In genomic region chr10:25539146-25539770, GRCm38 (mm10) we compare ENCODE assay signal across 10 mouse cellular contexts. TPM values are rescaled to one million over a fixed set of nuclear protein-coding genes. Genes with fewer than 3 reads are reported as not detected.
DNase-seq lines count a peak whose midpoint lies in the region; ATAC-seq lines count a peak whose summit lies in the region.
"Had no signal": no experiment of that assay in that cellular context is flagged by ENCODE, and none has a peak within 500 bp of the region (broad histone marks: within the 10 kb centered on the region; RNA-seq: fewer than 3 reads in every experiment).

No protein-coding gene starts in this region.

- no peaks in the 10 kb centered on the region for H3K27me3 ChIP-seq in intestine, embryonic 16.5 days (replicated peaks; ENCODE audit: control insufficient read depth, insufficient read depth, low read length)
- no peaks in the 10 kb centered on the region for H3K27me3 ChIP-seq in forebrain, embryonic 11.5 days (ENCODE audit: control insufficient read depth, insufficient read depth, low read length)

- H3K9me3 ChIP-seq in intestine, embryonic 16.5 days (ENCODE audit: control insufficient read depth, low read length) = no peaks in the 10 kb centered on the region
- no peaks in the 10 kb centered on the region for H3K9me3 ChIP-seq in forebrain, embryonic 11.5 days (ENCODE audit: control insufficient read depth, low read length)

- ATAC-seq in intestine, embryonic 16.5 days = peak; percentile 41
- no peak for ATAC-seq in forebrain, embryonic 11.5 days (replicated peaks; ENCODE audit: low FRiP score)

- H3K9ac ChIP-seq in intestine, embryonic 16.5 days (ENCODE audit: low read depth, low read length) = no peak overlapping the region
- no peak overlapping the region for H3K9ac ChIP-seq in forebrain, embryonic 11.5 days (ENCODE audit: low read length)

- H3K4me1 ChIP-seq in intestine, embryonic 16.5 days (ENCODE audit: control insufficient read depth, insufficient read depth, low read length) = no peaks in the 10 kb centered on the region
- H3K4me1 ChIP-seq in forebrain, embryonic 11.5 days (replicated peaks; ENCODE audit: control insufficient read depth, insufficient read depth, low read length) = no peaks in the 10 kb centered on the region

- no peak overlapping the region for H3K4me3 ChIP-seq in intestine, embryonic 16.5 days (ENCODE audit: low read length)
- H3K4me3 ChIP-seq in forebrain, embryonic 11.5 days (ENCODE audit: low read depth, low read length) = no peak overlapping the region

- peak overlapping the region; percentile 73 for H3K27ac ChIP-seq in intestine, embryonic 16.5 days (ENCODE audit: low read length)
- no peak overlapping the region for H3K27ac ChIP-seq in forebrain, embryonic 11.5 days (ENCODE audit: low read depth, low read length)

- no peaks in the 10 kb centered on the region for H3K36me3 ChIP-seq in intestine, embryonic 16.5 days (ENCODE audit: control insufficient read depth, insufficient read depth, low read length)
- no peaks in the 10 kb centered on the region for H3K36me3 ChIP-seq in forebrain, embryonic 11.5 days (ENCODE audit: control insufficient read depth, insufficient read depth, low read length)

- H3K4me2 ChIP-seq in intestine, embryonic 16.5 days (ENCODE audit: low read depth, low read length) = no peak overlapping the region
- H3K4me2 ChIP-seq in forebrain, embryonic 11.5 days (ENCODE audit: low read depth, low read length, severe bottlenecking) = no peak overlapping the region

- WGBS in intestine, embryonic 16.5 days = 64% methylated on average over 4 of the region's 4 CpGs
- WGBS in forebrain, embryonic 11.5 days = 85% methylated on average over 4 of the region's 4 CpGs

- peak; percentile 29 for DNase-seq in adrenal gland, postnatal 14 days
- no peak for DNase-seq in adrenal gland, adult 2 months
- peak; percentile 7 for DNase-seq in lung, postnatal 14 days
- no peak for DNase-seq in lung, postnatal 25 days (ENCODE audit: low spot score)
- peak; percentile 78 to 85 for DNase-seq in right cerebral cortex, postnatal 10 days (ENCODE audit: low spot score in 2 of 2)
- no peak for DNase-seq in forebrain, embryonic 11.5 days (ENCODE audit: low spot score)
- DNase-seq in kidney, postnatal 25 days = no peak

RNA-seq across cellular contexts. Expression of gene Smlr1, which starts 3.2 kb away (rescaled TPM):
- 7.7 TPM in 1 of 2 replicates, not detected in the other for total RNA-seq in adrenal gland, postnatal 14 days (2021)
- total RNA-seq in adrenal gland, adult 2 months (2021) = not detected
- polyA plus RNA-seq in adrenal gland, adult 2 months (2012; rRNA removed) = not detected in 2 replicates
- 22.0 and 35.6 TPM in 2 replicates for polyA plus RNA-seq in intestine, embryonic 16.5 days (2015; fragmentation: Nextera tagmentation; extraction: Ambion mirVana)
- not detected in 2 replicates for polyA plus RNA-seq in forebrain, embryonic 11.5 days (2014; fragmentation: Nextera tagmentation; extraction: Ambion mirVana)
- total RNA-seq: neutrophil, adult 5-6 weeks had no signal
- polyA plus RNA-seq: intestine, embryonic 14.5 days had no signal

Comparison
In these comparisons a context has a peak if more than half of its experiments do, and no peak if none do; other contexts are left out.
1. DNase-seq: peak in adrenal gland, postnatal 14 days (single experiment), lung, postnatal 14 days (single experiment) and right cerebral cortex, postnatal 10 days (2 of 2); none in adrenal gland, adult 2 months (single experiment), lung, postnatal 25 days (single experiment), forebrain, embryonic 11.5 days (single experiment) and kidney, postnatal 25 days (0 of 2).
2. RNA of gene Smlr1, which starts 3.2 kb away (polyA plus RNA-seq): 22.0 to 35.6 TPM in intestine, embryonic 16.5 days; not detected in adrenal gland, adult 2 months and not detected in forebrain, embryonic 11.5 days; every median in the first group is over 10 times any median in the second.